Mouse (Mus musculus): Measurements from ENCODE around the gene Plin5. TPM values are rescaled to one million over a fixed set of nuclear protein-coding genes. Genes with fewer than 3 reads are reported as not detected.
"Not testable (repeated sequence)": the region's sequence is repeated elsewhere in the genome, so short reads cannot be mapped to it uniquely, and the experiment has no call there.

Gene Plin5
- polyA plus RNA-seq, 1 experiment from 2014 or later: 1.3 TPM

- H3K9ac ChIP-seq: no peak overlapping the region
- no peaks in the 10 kb centered on the region for H3K36me3 ChIP-seq (replicated peaks)
- H3K4me1 ChIP-seq (replicated peaks): peaks cover 28% of the 10 kb centered on the region
- peak overlapping the region; percentile 29; the same call in 1 of the 2 replicates for H3K4me3 ChIP-seq (replicated peaks)
- no peak overlapping the region for H3K27ac ChIP-seq (replicated peaks)
- no peak for ATAC-seq (ENCODE audit: insufficient read depth)
- H3K9me3 ChIP-seq (replicated peaks): peaks cover 5% of the 10 kb centered on the region; the same call in 1 of the 2 replicates
- 29% methylated on average over 12 of the region's 12 CpGs for WGBS (ENCODE audit: insufficient replicate concordance)
- H3K27me3 ChIP-seq: peaks cover 79% of the 10 kb centered on the region
- H3K4me2 ChIP-seq: peak overlapping the region; percentile 46
Observed at GRCm38 (mm10) chr17:56119431-56119830, 2.0 kb upstream of the Plin5 start.

- Histone ChIP-seq H3K9me3 (replicated peaks) (no peaks in the 10 kb centered on the region), H3K4me2 (no peak overlapping the region), H3K9ac (no peak overlapping the region), H3K4me3 (replicated peaks) (no peak overlapping the region), H3K27ac (replicated peaks) (no peak overlapping the region), H3K27me3 (peaks cover 47% of the 10 kb centered on the region), H3K36me3 (replicated peaks) (no peaks in the 10 kb centered on the region), H3K4me1 (replicated peaks) (peaks cover 31% of the 10 kb centered on the region)
- no peak for ATAC-seq (ENCODE audit: insufficient read depth)
- WGBS (ENCODE audit: insufficient replicate concordance): 52% methylated on average over 10 of the region's 10 CpGs
Observed at GRCm38 (mm10) chr17:56116193-56116592, 1.2 kb downstream of the Plin5 start.

DNA sequence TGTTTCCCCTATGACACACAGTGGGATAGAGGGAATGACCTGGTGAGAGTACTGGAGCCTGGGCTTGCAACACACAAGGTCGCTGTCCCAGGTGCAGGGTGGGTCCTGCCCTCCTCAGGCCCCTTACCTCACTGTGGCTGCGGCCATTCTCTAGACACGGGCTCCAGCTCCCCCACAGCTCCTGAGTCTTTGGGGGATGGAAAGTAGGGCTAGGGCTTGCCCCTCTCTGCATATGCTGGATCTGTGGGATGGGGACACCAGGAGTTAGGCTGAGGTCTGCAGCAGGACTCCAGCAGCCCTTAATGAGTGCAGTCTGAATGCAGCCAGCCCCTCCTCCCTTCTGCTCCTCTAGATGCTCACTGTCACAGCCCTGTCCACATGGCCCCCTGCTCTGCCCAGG, 4.7 kb downstream of the Plin5 start:
- Histone ChIP-seq H3K9ac (no peak overlapping the region), H3K9me3 (replicated peaks) (no peaks in the 10 kb centered on the region), H3K4me2 (no peak overlapping the region), H3K4me1 (replicated peaks) (peaks cover 18% of the 10 kb centered on the region), H3K36me3 (replicated peaks) (no peaks in the 10 kb centered on the region), H3K4me3 (replicated peaks) (no peak overlapping the region), H3K27ac (replicated peaks) (no peak overlapping the region), H3K27me3 (peaks cover 15% of the 10 kb centered on the region)
- ATAC-seq (ENCODE audit: insufficient read depth): no peak
- 62% methylated on average over 3 of the region's 3 CpGs for WGBS (ENCODE audit: insufficient replicate concordance)

- H3K4me2 ChIP-seq: no peak overlapping the region
- no peak overlapping the region for H3K27ac ChIP-seq (replicated peaks)
- peaks cover 11% of the 10 kb centered on the region; the same call in 1 of the 2 replicates for H3K4me1 ChIP-seq (replicated peaks)
- no peaks in the 10 kb centered on the region for H3K9me3 ChIP-seq (replicated peaks)
- ATAC-seq (ENCODE audit: insufficient read depth): no peak
- WGBS (ENCODE audit: insufficient replicate concordance): 30% methylated on average over 5 of the region's 5 CpGs
- H3K36me3 ChIP-seq (replicated peaks): no peaks in the 10 kb centered on the region
- H3K27me3 ChIP-seq: peaks cover 8% of the 10 kb centered on the region; the same call in 1 of the 2 replicates
- H3K9ac ChIP-seq: no peak overlapping the region
- no peak overlapping the region for H3K4me3 ChIP-seq (replicated peaks)
Observed at GRCm38 (mm10) chr17:56111864-56112263, 5.5 kb downstream of the Plin5 start.

DNA sequence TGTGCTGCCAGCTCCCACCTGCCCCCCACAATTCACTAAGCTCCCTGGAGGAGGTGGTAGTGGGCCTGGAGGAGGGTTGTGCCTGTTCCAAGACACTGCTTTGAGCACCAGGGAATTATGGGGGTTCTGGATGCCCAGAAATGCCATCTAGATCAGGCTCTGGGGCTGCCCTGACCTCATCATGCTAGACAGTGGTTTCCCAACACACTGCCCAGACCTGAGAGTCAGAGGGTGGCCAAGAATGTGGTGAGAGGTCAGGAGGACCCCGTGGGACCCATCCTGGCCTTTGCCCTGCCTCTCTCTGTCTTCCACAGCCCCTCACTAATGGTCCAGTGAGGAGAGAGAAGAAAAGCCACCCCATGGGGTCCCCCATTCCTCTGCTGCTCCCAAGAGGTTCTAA, 6.4 kb downstream of the Plin5 start:
- Histone ChIP-seq H3K4me2 (no peak overlapping the region), H3K9me3 (replicated peaks) (no peaks in the 10 kb centered on the region), H3K4me3 (replicated peaks) (no peak overlapping the region), H3K27me3 (no peaks in the 10 kb centered on the region), H3K36me3 (replicated peaks) (no peaks in the 10 kb centered on the region), H3K9ac (no peak overlapping the region), H3K4me1 (replicated peaks) (0 out of 2 replicates have a peak, but pooled peaks cover 11% of the 10 kb centered on the region), H3K27ac (replicated peaks) (no peak overlapping the region)
- ATAC-seq (ENCODE audit: insufficient read depth): no peak
- 46% methylated on average over 1 of the region's 1 CpGs for WGBS (ENCODE audit: insufficient replicate concordance)

- Histone ChIP-seq H3K27me3 (no peaks in the 10 kb centered on the region), H3K9me3 (replicated peaks) (no peaks in the 10 kb centered on the region), H3K9ac (no peak overlapping the region), H3K4me3 (replicated peaks) (no peak overlapping the region), H3K27ac (replicated peaks) (no peak overlapping the region), H3K4me1 (replicated peaks) (0 out of 2 replicates have a peak, but pooled peaks cover 11% of the 10 kb centered on the region), H3K4me2 (no peak overlapping the region), H3K36me3 (replicated peaks) (no peaks in the 10 kb centered on the region)
- WGBS (ENCODE audit: insufficient replicate concordance): 50% methylated on average over 4 of the region's 4 CpGs
- no peak for ATAC-seq (ENCODE audit: insufficient read depth)
Observed at GRCm38 (mm10) chr17:56110571-56110970, 6.8 kb downstream of the Plin5 start.

DNA sequence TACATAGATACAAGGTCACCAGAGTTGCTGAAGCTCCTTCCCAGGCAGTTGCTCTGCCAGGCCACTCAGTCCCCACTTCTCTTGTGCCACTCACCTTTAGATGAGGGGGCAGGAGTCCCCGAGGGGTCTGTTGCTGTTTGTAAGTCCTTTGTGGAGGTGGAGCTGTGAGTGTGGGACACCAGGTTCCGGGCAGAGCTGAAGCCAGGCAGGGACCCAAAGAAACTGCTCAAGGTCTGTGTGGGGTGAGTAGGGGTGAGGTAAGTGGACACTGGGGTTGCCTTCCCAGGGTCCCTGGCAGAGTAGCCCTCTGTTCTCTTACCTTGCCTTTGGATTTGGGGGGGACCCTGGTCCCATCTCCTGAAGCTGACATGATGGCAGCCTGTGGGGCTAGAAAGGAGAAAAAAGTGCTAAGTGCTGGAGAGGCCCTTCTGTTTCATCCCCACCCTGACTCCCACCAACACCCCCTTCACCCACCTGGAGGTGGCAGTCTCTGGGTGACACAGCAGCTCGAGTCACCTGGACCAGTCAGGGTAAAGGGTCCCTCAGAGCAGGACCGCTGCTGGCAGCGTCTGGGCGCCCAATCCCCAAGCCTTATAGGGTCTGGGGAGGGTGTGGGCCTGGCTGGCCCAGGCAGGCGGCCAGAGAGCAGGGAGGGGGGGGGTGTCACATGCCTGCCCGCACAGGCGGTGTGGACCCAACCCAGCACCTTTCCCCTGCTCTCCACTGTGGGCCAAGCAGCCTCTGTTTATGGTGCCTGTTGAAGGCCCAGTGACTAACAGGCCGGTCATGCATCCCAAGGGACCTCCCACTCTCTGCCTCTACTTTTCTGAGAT, 8.0 kb downstream of the Plin5 start, which contains the start of gene Plin4:
Gene Plin4 (minus strand): TSS at position 585 of the 833 bp plus-strand sequence.
- Histone ChIP-seq H3K9ac (no peak within 1 kb of the TSS), H3K9me3 (replicated peaks) (no peaks in the 10 kb centered on the region), H3K4me1 (replicated peaks) (0 out of 2 replicates have a peak, but pooled peaks cover 10% of the 10 kb centered on the region), H3K4me2 (no peak within 1 kb of the TSS), H3K4me3 (replicated peaks) (no peak within 1 kb of the TSS), H3K27me3 (no peaks in the 10 kb centered on the region), H3K36me3 (replicated peaks) (no peaks in the 10 kb centered on the region), H3K27ac (replicated peaks) (no peak within 1 kb of the TSS)
- 0 out of 2 replicates have a peak, but pooled peaks have one; percentile 14 for ATAC-seq (ENCODE audit: insufficient read depth)
- 55% methylated on average over 10 of the region's 10 CpGs for WGBS (ENCODE audit: insufficient replicate concordance)

DNA sequence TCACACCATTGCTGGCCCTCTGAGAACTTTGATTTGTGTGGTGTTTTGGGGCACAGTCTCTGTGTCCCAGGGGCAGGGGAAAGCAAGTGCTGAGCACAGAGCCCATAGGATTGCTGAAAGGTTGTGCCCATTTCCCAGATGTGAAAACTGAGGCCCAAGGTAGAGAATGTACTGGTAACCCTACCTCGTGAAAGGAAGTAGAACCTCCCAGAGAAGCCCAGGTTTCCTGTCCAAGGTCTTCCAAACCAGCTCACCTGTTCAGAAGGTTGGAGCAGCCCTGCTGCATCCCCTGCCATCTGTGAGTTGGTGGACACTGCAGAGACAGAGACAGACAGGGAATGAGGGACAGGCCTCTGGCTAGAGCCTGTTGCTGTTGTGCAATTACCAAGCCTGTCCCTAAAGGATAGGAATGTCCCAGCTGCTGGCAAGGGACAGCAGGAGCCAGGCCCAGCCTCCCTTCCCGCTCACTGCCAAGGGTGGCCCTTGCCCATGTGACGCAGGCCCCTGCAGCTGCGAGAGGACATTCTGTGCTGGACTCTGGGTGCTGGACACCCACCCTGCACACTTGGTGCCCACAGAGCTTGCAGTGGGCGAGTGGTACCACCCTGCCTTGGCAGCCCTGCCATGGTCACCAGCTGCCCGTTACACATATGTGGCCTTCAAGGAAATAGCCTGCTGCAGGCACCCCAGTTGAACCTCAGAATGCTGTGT, 8.9 kb downstream of the Plin5 start:
- no peak for ATAC-seq (ENCODE audit: insufficient read depth)
- 63% methylated on average over 6 of the region's 6 CpGs for WGBS (ENCODE audit: insufficient replicate concordance)
- Histone ChIP-seq H3K4me2 (no peak overlapping the region), H3K9ac (no peak overlapping the region), H3K4me1 (replicated peaks) (0 out of 2 replicates have a peak, but pooled peaks cover 2% of the 10 kb centered on the region), H3K36me3 (replicated peaks) (no peaks in the 10 kb centered on the region), H3K9me3 (replicated peaks) (no peaks in the 10 kb centered on the region), H3K27me3 (no peaks in the 10 kb centered on the region), H3K4me3 (replicated peaks) (no peak overlapping the region), H3K27ac (replicated peaks) (no peak overlapping the region)

DNA sequence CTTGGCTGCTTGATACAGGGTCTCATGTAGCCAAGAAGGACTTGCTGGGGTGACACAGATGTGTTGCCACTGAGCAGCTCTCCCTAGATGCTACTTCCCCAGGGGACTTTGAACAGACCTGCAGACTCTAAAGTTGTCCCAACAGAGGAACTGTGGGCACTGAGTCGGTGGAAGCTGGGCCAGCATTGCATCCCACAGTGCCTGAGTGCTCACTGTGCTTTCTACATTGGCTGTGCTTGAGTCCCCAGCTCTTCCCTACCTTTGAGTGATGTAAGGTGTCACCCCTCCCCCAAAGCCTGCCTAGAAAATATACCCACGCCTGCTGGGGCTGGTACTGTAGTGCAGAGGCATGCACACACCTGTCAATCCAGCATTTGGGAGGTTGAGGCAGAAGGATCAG, 9.7 kb downstream of the Plin5 start:
- no peak overlapping the region for H3K4me2 ChIP-seq
- H3K27ac ChIP-seq (replicated peaks): no peak overlapping the region
- no peaks in the 10 kb centered on the region for H3K27me3 ChIP-seq
- ATAC-seq (ENCODE audit: insufficient read depth): no peak
- H3K4me1 ChIP-seq (replicated peaks): 0 out of 2 replicates have a peak, but pooled peaks cover 2% of the 10 kb centered on the region
- no peak overlapping the region for H3K9ac ChIP-seq
- H3K4me3 ChIP-seq (replicated peaks): no peak overlapping the region
- WGBS (ENCODE audit: insufficient replicate concordance): 39% methylated on average over 2 of the region's 2 CpGs
- H3K9me3 ChIP-seq (replicated peaks): no peaks in the 10 kb centered on the region
- H3K36me3 ChIP-seq (replicated peaks): 0 out of 2 replicates have a peak, but pooled peaks cover 2% of the 10 kb centered on the region

GRCm38 (mm10) chr17:56106981-56107380, 10.4 kb downstream of the Plin5 start:
- Histone ChIP-seq H3K9me3 (replicated peaks) (no peaks in the 10 kb centered on the region), H3K27ac (replicated peaks) (no peak overlapping the region), H3K9ac (no peak overlapping the region), H3K4me1 (replicated peaks) (no peaks in the 10 kb centered on the region), H3K36me3 (replicated peaks) (peaks cover 9% of the 10 kb centered on the region), H3K4me2 (no peak overlapping the region), H3K27me3 (no peaks in the 10 kb centered on the region), H3K4me3 (replicated peaks) (no peak overlapping the region)
- WGBS (ENCODE audit: insufficient replicate concordance): 45% methylated on average over 4 of the region's 4 CpGs
- ATAC-seq (ENCODE audit: insufficient read depth): no peak

DNA sequence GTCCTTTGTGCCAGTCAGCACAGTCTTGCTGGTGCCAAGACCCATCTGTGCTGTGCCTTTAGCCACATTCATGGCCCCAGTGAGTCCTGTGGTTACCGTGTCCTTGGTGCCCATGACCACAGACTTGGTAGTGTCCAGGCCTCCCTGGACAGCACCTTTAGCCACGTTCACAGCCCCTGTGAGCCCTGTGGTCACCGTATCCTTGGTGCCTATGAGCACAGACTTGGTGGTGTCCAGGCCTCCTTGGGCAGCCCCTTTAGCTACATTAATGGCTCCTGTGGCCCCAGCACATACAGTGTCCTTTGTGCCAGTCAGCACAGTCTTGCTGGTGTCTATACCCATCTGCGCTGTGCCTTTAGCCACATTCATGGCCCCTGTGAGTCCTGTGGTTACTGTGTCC, 11.0 kb downstream of the Plin5 start:
- H3K9ac ChIP-seq; H3K9me3 ChIP-seq (replicated peaks); H3K27me3 ChIP-seq; H3K27ac ChIP-seq (replicated peaks); H3K4me3 ChIP-seq (replicated peaks); H3K4me2 ChIP-seq; H3K4me1 ChIP-seq (replicated peaks); ATAC-seq (ENCODE audit: insufficient read depth): not testable (repeated sequence)
- 81% methylated on average over 4 of the region's 4 CpGs for WGBS (ENCODE audit: insufficient replicate concordance)
- peaks cover 15% of the 10 kb centered on the region for H3K36me3 ChIP-seq (replicated peaks)

Data from liver, embryonic 15.5 days (tissue).